Mouse (Mus musculus) liver, adult 2 months (tissue): Measurements from ENCODE around the gene Epsti1.

Experiments
- CTCF ChIP-seq: fragments of 200-500 bp; IDR thresholded peaks from 2 replicates; pipeline ENCODE4 v1.5.1; 2011; ENCODE audit warnings: low read depth, low read length, control low read depth
- POLR2A ChIP-seq: fragments of 200-500 bp; IDR thresholded peaks from 2 replicates; pipeline ENCODE4 v1.6.1; 2011; ENCODE audit warnings: low read length, control low read depth; ENCODE audit not compliant: insufficient read depth; ENCODE audit errors: extremely low read depth

- no peak for TF ChIP-seq CTCF
- no peak for TF ChIP-seq POLR2A
These were observed 19.2 kb downstream of the Epsti1 start for GRCm38 (mm10) chr14:77923076-77923865.
